Mouse (Mus musculus) c-Kit-positive CD71-positive TER-119-negative erythroid progenitor cells, embryonic 14.5 days (primary cell): ENCODE measurements around the gene Pknox2.

Experiments
- DNase-seq: peaks from one replicate; pipeline ENCODE4 v3.0.0-alpha.2; 2013; ENCODE audit warnings: low read depth

The Pknox2 gene

GRCm38 (mm10) chr9:36941565-36941964, 205.6 kb downstream of the Pknox2 start:
- DNase-seq = no peak

- no peak for DNase-seq
Measured at GRCm38 (mm10) chr9:36938601-36939078, 208.6 kb downstream of the Pknox2 start.

GRCm38 (mm10) chr9:36933813-36934493, 213.3 kb downstream of the Pknox2 start:
- no peak for DNase-seq

GRCm38 (mm10) chr9:36932950-36933812, 214.0 kb downstream of the Pknox2 start:
- DNase-seq = no peak

GRCm38 (mm10) chr9:36931657-36932056, 215.6 kb downstream of the Pknox2 start:
- no peak for DNase-seq

GRCm38 (mm10) chr9:36923753-36924152, 223.5 kb downstream of the Pknox2 start:
- DNase-seq = no peak

GRCm38 (mm10) chr9:36921718-36922415, 225.3 kb downstream of the Pknox2 start:
- DNase-seq = no peak

- DNase-seq = no peak
Measured at GRCm38 (mm10) chr9:36919472-36919871, 227.7 kb downstream of the Pknox2 start.

- no peak for DNase-seq
Measured at GRCm38 (mm10) chr9:36918582-36918981, 228.6 kb downstream of the Pknox2 start.

- no peak for DNase-seq
Measured at GRCm38 (mm10) chr9:36916915-36917314, 230.3 kb downstream of the Pknox2 start.

- DNase-seq = peak; percentile 9
Measured at GRCm38 (mm10) chr9:36916362-36916761, 230.8 kb downstream of the Pknox2 start.

- DNase-seq = no peak
Measured at GRCm38 (mm10) chr9:36905452-36905851, 241.8 kb downstream of the Pknox2 start.

- DNase-seq = no peak
Measured at GRCm38 (mm10) chr9:36900464-36900863, 246.7 kb downstream of the Pknox2 start.

GRCm38 (mm10) chr9:36898560-36898959, 248.6 kb downstream of the Pknox2 start:
- DNase-seq = no peak

- DNase-seq = no peak
Measured at GRCm38 (mm10) chr9:36895009-36895693, 252.1 kb downstream of the Pknox2 start.

- no peak for DNase-seq
Measured at GRCm38 (mm10) chr9:36894242-36894641, 253.0 kb downstream of the Pknox2 start.

GRCm38 (mm10) chr9:36893413-36893990, 253.7 kb downstream of the Pknox2 start:
- peak; percentile 4 for DNase-seq

GRCm38 (mm10) chr9:36890552-36890951, 256.7 kb downstream of the Pknox2 start:
- peak; percentile 23 for DNase-seq

GRCm38 (mm10) chr9:36885237-36885636, 262.0 kb downstream of the Pknox2 start:
- DNase-seq = no peak

GRCm38 (mm10) chr9:36883569-36883968, 263.6 kb downstream of the Pknox2 start:
- no peak for DNase-seq

- DNase-seq = no peak
Measured at GRCm38 (mm10) chr9:36882034-36882745, 265.0 kb downstream of the Pknox2 start.
